Mouse (Mus musculus) C2C12 (cell line): ENCODE results near the gene Arid1a.
A peak's percentile ranks its signal among the peaks of the same experiment; 100 is the strongest.

ENCODE experiments used
- CTCF ChIP-seq: IDR thresholded peaks from one replicate; pipeline ENCODE4 v1.5.1; 2011; ENCODE audit not compliant: control insufficient read depth, insufficient read depth, insufficient read length
- FOSL1 ChIP-seq: IDR thresholded peaks from one replicate; pipeline ENCODE4 v1.8.0; 2011; ENCODE audit warnings: mild to moderate bottlenecking, low read length; ENCODE audit not compliant: poor library complexity, insufficient read depth, severe bottlenecking
- MAX ChIP-seq: IDR thresholded peaks from one replicate; pipeline ENCODE4 v1.6.1; 2011; ENCODE audit warnings: mild to moderate bottlenecking, control low read depth
- MYOD1 ChIP-seq: IDR thresholded peaks from one replicate; pipeline ENCODE4 v1.6.1; 2011; ENCODE audit warnings: low read depth; ENCODE audit not compliant: control insufficient read depth, insufficient read length
- USF1 ChIP-seq: IDR thresholded peaks from one replicate; pipeline ENCODE4 v1.6.1; 2011; ENCODE audit warnings: low read depth, mild to moderate bottlenecking, control low read depth, moderate library complexity

- peak; percentile 28 for TF ChIP-seq CTCF
- TF ChIP-seq MAX = no peak
- TF ChIP-seq MYOD1 = no peak
- TF ChIP-seq USF1 = no peak
- no peak for TF ChIP-seq FOSL1
Observed at GRCm38 (mm10) chr4:133671184-133671880, 85.2 kb downstream of the Arid1a start.
